Mouse (Mus musculus): Measurements from ENCODE around the gene Mrpl43. TPM values are rescaled to one million over a fixed set of nuclear protein-coding genes. Genes with fewer than 3 reads are reported as not detected.
A peak's percentile ranks its signal among the peaks of the same experiment; 100 is the strongest.

Mrpl43 gene
- polyA plus RNA-seq, 1 experiment: 86.5 TPM

- Histone ChIP-seq H3K36me3 (ENCODE audit: control insufficient read depth, insufficient read depth, low read length) (no peaks in the 10 kb centered on the region; the same call in 1 of the 2 replicates), H3K4me1 (ENCODE audit: control insufficient read depth, insufficient read depth, low read length) (peaks cover 9% of the 10 kb centered on the region; the same call in 1 of the 2 replicates), H3K27ac (ENCODE audit: insufficient read depth, low read depth, low read length) (no peak overlapping the region), H3K27me3 (replicated peaks; ENCODE audit: control insufficient read depth, insufficient read depth, low read length) (no peaks in the 10 kb centered on the region), H3K4me3 (ENCODE audit: insufficient read depth, low read depth, low read length) (no peak overlapping the region)
- 40% methylated on average over 6 of the region's 6 CpGs for WGBS
- TF ChIP-seq POLR2A (IDR thresholded peaks at IDR 0.05; ENCODE audit: low read depth, low read length) (no peak), CTCF (conservative IDR thresholded peaks at IDR 0.05; ENCODE audit: insufficient read depth, insufficient read length, low read depth, low read length) (no peak)
- DNase-seq: peak; percentile 67
These were observed 14.1 kb upstream of the Mrpl43 start for GRCm38 (mm10) chr19:45020348-45020747.

GRCm38 (mm10) chr19:45018351-45018831, 12.1 kb upstream of the Mrpl43 start:
- Histone ChIP-seq H3K27me3 (replicated peaks; ENCODE audit: control insufficient read depth, insufficient read depth, low read length) (no peaks in the 10 kb centered on the region), H3K36me3 (ENCODE audit: control insufficient read depth, insufficient read depth, low read length) (no peaks in the 10 kb centered on the region), H3K27ac (ENCODE audit: insufficient read depth, low read depth, low read length) (peak overlapping the region; percentile 90), H3K4me1 (ENCODE audit: control insufficient read depth, insufficient read depth, low read length) (peaks cover 15% of the 10 kb centered on the region), H3K4me3 (ENCODE audit: insufficient read depth, low read depth, low read length) (peak overlapping the region; percentile 77)
- TF ChIP-seq CTCF (conservative IDR thresholded peaks at IDR 0.05; ENCODE audit: insufficient read depth, insufficient read length, low read depth, low read length) (no peak), POLR2A (IDR thresholded peaks at IDR 0.05; ENCODE audit: low read depth, low read length) (no peak)
- 6% methylated on average over 13 of the region's 13 CpGs for WGBS
- peak; percentile 40 for DNase-seq

- DNase-seq: peak; percentile 92
- Histone ChIP-seq H3K27ac (ENCODE audit: insufficient read depth, low read depth, low read length) (peak overlapping the region; percentile 98), H3K4me1 (ENCODE audit: control insufficient read depth, insufficient read depth, low read length) (peaks cover 15% of the 10 kb centered on the region), H3K4me3 (ENCODE audit: insufficient read depth, low read depth, low read length) (peak overlapping the region; percentile 77), H3K36me3 (ENCODE audit: control insufficient read depth, insufficient read depth, low read length) (no peaks in the 10 kb centered on the region), H3K27me3 (replicated peaks; ENCODE audit: control insufficient read depth, insufficient read depth, low read length) (no peaks in the 10 kb centered on the region)
- WGBS: 2% methylated on average over 42 of the region's 48 CpGs
- TF ChIP-seq POLR2A (IDR thresholded peaks at IDR 0.05; ENCODE audit: low read depth, low read length): no peak
- TF ChIP-seq CTCF (conservative IDR thresholded peaks at IDR 0.05; ENCODE audit: insufficient read depth, insufficient read length, low read depth, low read length): no peak
These were observed 11.7 kb upstream of the Mrpl43 start for GRCm38 (mm10) chr19:45017909-45018308.

GRCm38 (mm10) chr19:45017216-45017771, 11.1 kb upstream of the Mrpl43 start:
- 0% methylated on average over 24 of the region's 27 CpGs for WGBS
- DNase-seq: peak; percentile 92

GRCm38 (mm10) chr19:45016341-45017215, 10.3 kb upstream of the Mrpl43 start:
- H3K4me1 ChIP-seq (ENCODE audit: control insufficient read depth, insufficient read depth, low read length): peaks cover 15% of the 10 kb centered on the region
- TF ChIP-seq CTCF (conservative IDR thresholded peaks at IDR 0.05; ENCODE audit: insufficient read depth, insufficient read length, low read depth, low read length): no peak
- no peak for TF ChIP-seq POLR2A (IDR thresholded peaks at IDR 0.05; ENCODE audit: low read depth, low read length)

More at GRCm38 (mm10) chr19:45017216-45017771, 11.1 kb upstream of the Mrpl43 start:
- Histone ChIP-seq H3K36me3 (ENCODE audit: control insufficient read depth, insufficient read depth, low read length) (no peaks in the 10 kb centered on the region), H3K4me3 (ENCODE audit: insufficient read depth, low read depth, low read length) (peak overlapping the region; percentile 77), H3K27ac (ENCODE audit: insufficient read depth, low read depth, low read length) (peak overlapping the region; percentile 98), H3K27me3 (replicated peaks; ENCODE audit: control insufficient read depth, insufficient read depth, low read length) (no peaks in the 10 kb centered on the region), H3K4me1 (ENCODE audit: control insufficient read depth, insufficient read depth, low read length) (peaks cover 15% of the 10 kb centered on the region)
- TF ChIP-seq POLR2A (IDR thresholded peaks at IDR 0.05; ENCODE audit: low read depth, low read length): peak; percentile 7
- TF ChIP-seq CTCF (conservative IDR thresholded peaks at IDR 0.05; ENCODE audit: insufficient read depth, insufficient read length, low read depth, low read length): peak; percentile 32

GRCm38 (mm10) chr19:45015518-45016281, 9.5 kb upstream of the Mrpl43 start:
- under 1% methylated on average over 34 of the region's 34 CpGs for WGBS
- peak overlapping the region; percentile 79 for H3K4me3 ChIP-seq (ENCODE audit: insufficient read depth, low read depth, low read length)
- no peaks in the 10 kb centered on the region for H3K36me3 ChIP-seq (ENCODE audit: control insufficient read depth, insufficient read depth, low read length)
- peak; percentile 76 for DNase-seq
- no peaks in the 10 kb centered on the region for H3K27me3 ChIP-seq (replicated peaks; ENCODE audit: control insufficient read depth, insufficient read depth, low read length)
- peaks cover 11% of the 10 kb centered on the region for H3K4me1 ChIP-seq (ENCODE audit: control insufficient read depth, insufficient read depth, low read length)
- H3K27ac ChIP-seq (ENCODE audit: insufficient read depth, low read depth, low read length): peak overlapping the region; percentile 85
- no peak for TF ChIP-seq CTCF (conservative IDR thresholded peaks at IDR 0.05; ENCODE audit: insufficient read depth, insufficient read length, low read depth, low read length)
- no peak for TF ChIP-seq POLR2A (IDR thresholded peaks at IDR 0.05; ENCODE audit: low read depth, low read length)

More at GRCm38 (mm10) chr19:45016341-45017215, 10.3 kb upstream of the Mrpl43 start:
- under 1% methylated on average over 18 of the region's 18 CpGs for WGBS
- Histone ChIP-seq H3K36me3 (ENCODE audit: control insufficient read depth, insufficient read depth, low read length) (no peaks in the 10 kb centered on the region), H3K27ac (ENCODE audit: insufficient read depth, low read depth, low read length) (peak overlapping the region; percentile 85), H3K27me3 (replicated peaks; ENCODE audit: control insufficient read depth, insufficient read depth, low read length) (no peaks in the 10 kb centered on the region), H3K4me3 (ENCODE audit: insufficient read depth, low read depth, low read length) (peak overlapping the region; percentile 79)
- DNase-seq: peak; percentile 94
